Mouse (Mus musculus): ENCODE measurements around the gene Rpl13a.
"Not testable (repeated sequence)": the region's sequence is repeated elsewhere in the genome, so short reads cannot be mapped to it uniquely, and the experiment has no call there.

Gene Rpl13a

GRCm38 (mm10) chr7:45128624-45129246, at the start of gene Rpl13a:
TSS of gene Rpl13a (minus strand) at chr7:45128761.
- DNase-seq, result peak; percentile 99

DNA sequence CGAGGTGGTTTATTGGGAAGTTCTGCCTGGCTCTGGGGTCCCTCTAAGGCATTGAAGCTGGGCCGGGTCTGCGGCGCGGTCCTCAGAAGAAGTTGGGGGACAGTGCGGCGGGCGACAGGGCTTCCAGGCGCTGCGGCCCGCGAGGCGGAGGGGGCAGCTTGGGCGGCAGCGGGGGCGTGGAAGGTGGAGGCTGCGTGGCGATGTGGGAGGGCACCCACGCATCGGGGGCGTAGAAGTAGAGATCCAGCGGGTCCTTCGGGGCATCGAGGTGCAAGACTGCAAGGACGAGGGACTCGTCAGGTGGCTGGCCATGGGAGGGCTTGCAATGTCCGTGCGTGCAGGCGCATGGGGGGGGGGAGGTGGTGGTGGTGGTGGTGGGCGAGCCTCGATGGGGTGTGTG, 47.8 kb upstream of the Rpl13a start:
- no peak for DNase-seq

GRCm38 (mm10) chr7:45175929-45176328, 47.4 kb upstream of the Rpl13a start:
- no peak for DNase-seq

GRCm38 (mm10) chr7:45175398-45175797, 46.8 kb upstream of the Rpl13a start:
- DNase-seq, result no peak

- no peak for DNase-seq
Observed at GRCm38 (mm10) chr7:45174567-45175280, 46.2 kb upstream of the Rpl13a start.

DNA sequence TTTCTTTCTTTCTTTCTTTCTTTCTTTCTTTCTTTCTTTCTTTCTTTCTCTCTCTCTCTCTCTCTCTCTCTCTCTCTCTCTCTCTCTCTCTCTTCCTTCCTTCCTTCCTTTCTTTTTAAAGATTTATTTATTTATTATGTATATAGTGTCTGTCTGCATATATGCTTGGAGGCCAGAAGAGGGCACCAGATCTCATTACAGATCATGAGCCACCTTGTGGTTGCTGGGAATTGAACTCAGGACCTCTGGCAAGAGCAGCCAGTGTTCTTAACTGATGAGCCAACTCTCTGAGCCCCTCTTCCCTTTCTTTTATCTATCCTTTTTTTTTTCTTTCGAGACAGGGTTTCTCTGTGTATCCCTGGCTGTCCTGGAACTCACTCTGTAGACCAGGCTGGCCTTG, 45.2 kb upstream of the Rpl13a start:
- not testable (repeated sequence) for DNase-seq

DNA sequence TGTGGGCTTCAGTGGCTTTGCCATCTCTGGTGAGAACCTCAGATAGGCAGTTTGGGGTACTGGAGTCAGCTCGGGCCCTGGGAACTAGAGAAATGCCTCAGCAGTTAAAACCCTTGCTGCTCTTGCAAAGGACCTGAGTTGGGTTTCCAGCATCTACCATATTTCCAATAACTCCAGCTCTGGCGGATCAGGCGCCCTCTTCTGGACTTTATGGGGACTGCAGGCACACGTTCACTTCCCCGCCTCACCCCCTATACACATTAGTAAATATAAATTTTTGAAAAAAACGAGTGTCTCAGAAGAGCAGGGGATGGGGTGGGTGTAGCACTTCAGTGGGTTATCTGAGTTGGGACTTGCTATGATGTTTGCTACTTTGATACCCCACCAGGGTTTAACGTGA, 44.4 kb upstream of the Rpl13a start:
- DNase-seq, result no peak

DNA sequence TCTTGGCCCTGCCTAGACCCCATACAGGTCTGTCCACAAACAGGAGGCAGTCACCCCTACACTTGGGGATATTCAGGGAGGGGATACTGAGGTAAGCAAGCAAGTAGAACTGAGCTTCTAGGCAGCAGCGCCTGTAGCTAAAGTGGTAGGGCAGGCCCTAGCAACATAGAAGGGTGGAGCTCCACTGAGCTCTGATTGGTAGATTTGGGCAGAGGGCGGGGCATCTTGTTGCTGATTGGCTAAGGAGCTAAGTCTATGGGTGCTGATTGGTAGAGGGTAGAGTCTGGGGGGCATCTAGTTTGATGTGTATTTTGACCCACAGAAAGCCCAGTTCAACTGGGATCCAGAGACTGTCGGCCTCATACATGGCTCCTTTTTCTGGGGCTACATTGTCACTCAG, 40.9 kb upstream of the Rpl13a start:
- no peak for DNase-seq

DNA sequence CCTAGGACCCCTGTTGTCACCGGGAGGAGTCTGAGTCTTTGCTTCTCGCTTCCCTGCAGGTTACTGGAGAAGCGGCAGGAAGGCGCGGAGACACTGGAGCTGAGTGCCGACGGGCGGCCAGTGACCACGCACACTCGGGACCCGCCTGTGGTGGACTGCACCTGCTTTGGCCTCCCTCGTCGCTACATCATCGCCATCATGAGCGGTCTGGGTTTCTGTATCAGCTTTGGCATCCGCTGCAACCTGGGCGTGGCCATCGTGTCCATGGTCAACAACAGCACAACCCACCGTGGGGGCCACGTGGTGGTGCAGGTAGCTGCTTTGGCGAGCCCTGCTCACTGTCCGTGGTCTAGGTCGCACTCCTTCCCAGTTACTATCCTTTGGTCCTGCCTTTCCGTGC, 40.1 kb upstream of the Rpl13a start:
- DNase-seq, result no peak

DNA sequence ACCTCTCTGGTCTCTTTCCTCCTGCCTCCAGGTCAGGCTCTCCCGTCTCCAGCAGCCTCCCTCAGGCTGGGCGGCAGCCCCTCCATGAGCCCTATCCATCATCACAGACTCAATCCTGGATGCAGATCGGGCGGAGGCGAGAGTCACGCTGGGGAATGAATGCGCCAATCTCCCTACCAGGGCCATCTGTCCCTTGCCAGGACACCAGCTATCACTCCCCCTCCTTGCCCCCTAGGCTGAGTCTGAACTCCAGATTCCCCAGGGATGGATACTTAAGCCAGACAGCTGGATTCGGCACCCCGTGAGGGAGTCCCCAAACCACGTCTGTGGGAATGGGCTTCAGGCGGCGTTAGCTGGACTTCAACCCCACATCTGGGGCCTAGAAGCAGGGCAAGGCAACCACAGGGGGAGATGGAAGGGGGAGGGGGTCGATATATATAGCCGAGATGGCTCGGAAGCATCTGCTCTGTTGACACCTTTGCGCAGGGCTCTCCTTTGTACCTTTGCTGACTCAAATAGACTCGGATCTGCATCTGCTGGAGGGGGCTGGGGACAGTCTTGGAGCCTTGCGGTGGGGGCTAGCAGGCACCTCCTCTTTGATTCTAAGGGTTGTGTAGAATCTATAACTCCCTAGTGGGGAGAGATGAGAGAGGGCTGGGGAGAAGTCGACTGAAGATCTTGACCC, 39.3 kb upstream of the Rpl13a start:
- DNase-seq, result no peak

DNA sequence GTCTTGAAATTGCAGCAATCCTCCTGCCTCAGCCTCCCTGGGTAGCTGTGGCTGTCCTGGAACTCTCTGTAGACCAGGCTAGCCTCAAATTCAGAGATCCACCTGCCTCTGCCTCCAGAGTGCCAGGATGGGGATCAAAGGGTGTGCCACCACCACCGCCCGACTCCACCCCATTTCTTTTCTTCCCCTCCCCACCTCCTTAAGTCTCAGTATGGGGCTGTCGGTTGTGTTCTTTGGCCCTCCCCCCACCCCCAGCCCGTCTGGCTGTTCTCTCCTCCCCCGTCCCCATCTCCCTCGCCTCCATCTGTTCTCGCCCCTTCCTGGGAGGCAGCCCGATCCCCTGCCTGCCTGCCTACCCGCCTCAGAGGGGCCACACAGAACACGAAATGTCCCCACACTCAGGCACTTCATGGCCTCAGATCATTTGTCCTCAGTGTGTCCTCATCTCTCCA, 38.4 kb upstream of the Rpl13a start:
- DNase-seq, result no peak

- DNase-seq, result no peak
Observed at GRCm38 (mm10) chr7:45165701-45166100, 37.1 kb upstream of the Rpl13a start.

DNA sequence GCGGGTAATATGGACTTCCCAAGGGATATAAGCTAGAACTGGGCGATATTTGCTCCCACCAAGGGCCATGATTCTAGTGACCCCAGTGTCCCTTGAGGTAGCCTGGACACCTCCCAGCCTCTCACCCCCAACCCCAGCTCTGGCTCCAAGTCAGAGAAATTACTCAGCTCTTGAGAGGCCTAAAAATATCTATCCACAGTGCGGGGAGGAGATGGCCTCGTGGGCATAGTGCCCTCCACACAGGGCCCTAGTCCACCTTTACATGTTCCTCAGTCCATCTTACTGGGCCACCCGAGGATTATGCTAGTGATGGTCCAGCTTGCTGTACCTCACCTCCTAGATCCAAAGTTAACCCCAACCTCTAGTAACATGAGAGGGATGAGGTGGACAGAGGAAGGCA, 36.3 kb upstream of the Rpl13a start:
- DNase-seq, result no peak

GRCm38 (mm10) chr7:45163735-45164490, 35.4 kb upstream of the Rpl13a start, which contains the start of gene Slc17a7:
TSS of gene Slc17a7 (plus strand) at chr7:45163949.
- peak; percentile 48 for DNase-seq

DNA sequence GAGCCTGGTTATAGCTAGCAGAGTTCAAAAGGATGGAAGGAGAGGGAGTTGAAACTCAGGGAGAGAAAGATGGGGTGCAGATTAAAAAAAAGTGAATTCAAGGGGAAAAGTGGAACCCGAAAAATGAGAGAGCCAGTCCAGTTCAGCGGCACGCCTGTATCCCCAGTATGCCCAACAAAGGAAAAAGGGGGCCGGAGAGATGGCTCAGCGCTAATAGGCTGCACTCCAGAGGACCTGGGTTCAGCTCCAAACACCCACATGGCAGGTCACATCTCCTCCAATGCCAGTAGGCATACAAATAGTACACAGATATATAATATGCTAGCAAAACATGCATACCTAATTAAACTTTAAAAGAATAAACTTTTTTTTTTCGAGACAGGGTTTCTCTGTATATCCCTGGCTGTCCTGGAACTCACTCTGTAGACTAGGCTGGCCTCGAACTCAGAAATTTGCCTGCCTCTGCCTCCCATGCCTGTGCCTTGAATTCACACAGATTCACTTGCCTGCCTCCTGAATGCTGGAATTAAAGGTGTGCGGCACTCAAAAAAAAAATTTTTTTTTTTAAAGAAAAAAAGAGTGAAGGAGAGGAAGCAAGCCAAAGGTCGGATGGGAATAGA, 34.5 kb upstream of the Rpl13a start:
- DNase-seq, result no peak

DNA sequence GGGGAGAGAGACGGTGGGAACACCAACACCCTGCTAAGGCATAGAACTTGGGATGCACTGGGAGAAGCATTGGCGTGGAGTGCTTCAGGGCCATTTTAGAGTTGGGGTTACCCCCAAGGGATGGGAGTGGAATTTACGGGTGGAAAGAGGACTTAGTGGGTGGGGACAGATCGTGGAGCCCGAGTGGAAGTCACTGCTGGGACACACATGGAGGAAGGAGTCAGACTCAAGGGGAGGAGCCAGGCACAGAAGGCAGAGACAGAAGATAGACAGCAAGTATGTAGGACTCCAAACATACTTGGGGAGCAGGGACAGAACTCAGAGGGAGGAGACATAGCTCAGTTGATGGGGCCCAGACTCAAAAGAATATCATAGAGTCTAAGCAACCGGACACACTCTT, 34.0 kb upstream of the Rpl13a start:
- no peak for DNase-seq

GRCm38 (mm10) chr7:45161612-45162473, 33.3 kb upstream of the Rpl13a start:
- peak; percentile 92 for DNase-seq

GRCm38 (mm10) chr7:45160866-45161265, 32.3 kb upstream of the Rpl13a start:
- no peak for DNase-seq

GRCm38 (mm10) chr7:45160316-45160800, 31.8 kb upstream of the Rpl13a start:
- DNase-seq, result no peak

GRCm38 (mm10) chr7:45158991-45159390, 30.4 kb upstream of the Rpl13a start:
- no peak for DNase-seq

DNA sequence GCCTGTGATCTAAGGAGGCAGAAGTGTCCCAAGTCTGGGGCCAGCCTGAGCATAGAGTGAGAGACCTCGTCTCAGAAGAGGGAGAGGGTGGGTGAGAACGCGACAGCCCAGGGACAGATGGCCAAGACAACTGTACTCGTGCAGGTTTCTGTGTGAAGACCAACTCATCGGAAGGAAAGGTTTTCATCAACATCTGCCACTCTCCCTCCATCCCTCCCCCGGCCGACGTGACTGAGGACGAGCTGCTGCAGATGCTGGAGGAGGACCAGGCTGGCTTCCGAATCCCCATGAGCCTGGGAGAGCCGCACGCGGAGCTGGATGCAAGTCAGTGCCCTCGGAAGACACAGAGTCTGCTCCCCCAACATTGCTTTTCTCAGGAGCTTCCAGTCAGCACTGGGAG, 28.9 kb upstream of the Rpl13a start:
- DNase-seq, result no peak

DNA sequence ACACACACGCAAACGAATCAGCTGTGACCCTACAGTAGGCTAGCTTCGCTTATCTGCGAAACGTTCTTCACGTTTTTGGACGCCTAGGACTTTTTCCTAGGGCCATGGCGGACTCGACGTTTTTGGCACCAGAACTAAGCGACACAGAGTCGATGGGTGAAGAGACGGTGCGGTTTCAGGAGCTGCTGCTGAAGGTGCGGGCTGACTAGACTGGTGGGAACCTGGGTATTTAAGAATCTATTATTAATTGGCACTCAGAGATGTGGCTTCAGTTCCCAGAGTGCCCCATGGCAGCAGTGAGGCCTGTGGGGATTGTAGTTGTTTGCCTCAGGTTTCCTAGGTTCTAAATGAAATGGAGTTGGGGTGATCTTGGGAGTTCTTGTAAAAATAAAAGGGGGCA, 27.6 kb upstream of the Rpl13a start:
- no peak for DNase-seq
